In genomic region chr2:166892158-166892680, GRCm38 (mm10) we compare ENCODE assay signal across 20 mouse cellular contexts. TPM values are rescaled to one million over a fixed set of nuclear protein-coding genes. Genes with fewer than 3 reads are reported as not detected.
DNase-seq lines count a peak whose midpoint lies in the region; ATAC-seq lines count a peak whose summit lies in the region.
"Had no signal": no experiment of that assay in that cellular context is flagged by ENCODE, and none has a peak within 500 bp of the region (broad histone marks: within the 10 kb centered on the region; RNA-seq: fewer than 3 reads in every experiment).

No protein-coding gene starts in this region.

- no peak overlapping the region for H3K4me3 ChIP-seq in kidney, embryonic 16.5 days (ENCODE audit: low read length)
- no peak overlapping the region for H3K4me3 ChIP-seq in intestine, embryonic 15.5 days (replicated peaks)
- H3K4me3 ChIP-seq: embryonic facial prominence, embryonic 12.5 days; forebrain, embryonic 15.5 days; heart, embryonic 13.5 days had no signal

- H3K36me3 ChIP-seq in kidney, embryonic 16.5 days (ENCODE audit: insufficient read depth, low read length): peaks cover 31% of the 10 kb centered on the region
- peaks cover 24% of the 10 kb centered on the region for H3K36me3 ChIP-seq in intestine, embryonic 15.5 days

- no peak overlapping the region for H3K9ac ChIP-seq in kidney, embryonic 16.5 days (replicated peaks; ENCODE audit: low read length)
- no peak overlapping the region for H3K9ac ChIP-seq in intestine, embryonic 15.5 days
- H3K9ac ChIP-seq: embryonic facial prominence, embryonic 12.5 days; forebrain, embryonic 15.5 days; heart, embryonic 13.5 days had no signal

- H3K9me3 ChIP-seq in kidney, embryonic 16.5 days (ENCODE audit: low read length): no peaks in the 10 kb centered on the region
- no peaks in the 10 kb centered on the region for H3K9me3 ChIP-seq in intestine, embryonic 15.5 days
- H3K9me3 ChIP-seq: embryonic facial prominence, embryonic 12.5 days; forebrain, embryonic 15.5 days; heart, embryonic 13.5 days had no signal

- H3K27me3 ChIP-seq in kidney, embryonic 16.5 days (ENCODE audit: insufficient read depth, low read length): no peaks in the 10 kb centered on the region
- H3K27me3 ChIP-seq in intestine, embryonic 15.5 days (replicated peaks): no peaks in the 10 kb centered on the region
- H3K27me3 ChIP-seq: embryonic facial prominence, embryonic 12.5 days; forebrain, embryonic 15.5 days; heart, embryonic 13.5 days; Patski had no signal

- no peaks in the 10 kb centered on the region for H3K4me1 ChIP-seq in kidney, embryonic 16.5 days (ENCODE audit: insufficient read depth, low read length)
- 0 out of 2 replicates have a peak, but pooled peaks cover 2% of the 10 kb centered on the region for H3K4me1 ChIP-seq in intestine, embryonic 15.5 days (replicated peaks)
- H3K4me1 ChIP-seq: embryonic facial prominence, embryonic 12.5 days; forebrain, embryonic 15.5 days; heart, embryonic 13.5 days had no signal

- no peak for ATAC-seq in kidney, embryonic 16.5 days (ENCODE audit: low FRiP score, low TSS enrichment)
- peak; percentile 53; the same call in 1 of the 2 replicates for ATAC-seq in intestine, embryonic 15.5 days
- no peak for ATAC-seq in cerebellum, adult (ENCODE audit: insufficient number of reproducible peaks, low FRiP score, low TSS enrichment)
- ATAC-seq: activated CD4-positive, CD25-positive, alpha-beta regulatory T cell, adult 4 months; CD4-positive, CD25-positive, alpha-beta regulatory T cell, adult 4 months; forebrain, embryonic 15.5 days; Patski had no signal

- H3K27ac ChIP-seq in kidney, embryonic 16.5 days (ENCODE audit: low read length): no peak overlapping the region
- H3K27ac ChIP-seq in intestine, embryonic 15.5 days: no peak overlapping the region
- H3K27ac ChIP-seq: embryonic facial prominence, embryonic 12.5 days; forebrain, embryonic 15.5 days; heart, embryonic 13.5 days had no signal

- peak; percentile 42 for DNase-seq in adrenal gland, postnatal 14 days
- no peak for DNase-seq in adrenal gland, adult 8-10 months
- peak; percentile 28 for DNase-seq in kidney, adult 9 months
- DNase-seq in yolk sac, embryonic 10.5 days (ENCODE audit: low spot score): peak; percentile 64
- DNase-seq: B cell, adult 2 months; cerebellum, adult 11-12 months; cerebellum, adult 9-10 months; cerebellum, postnatal 25 days; gastrocnemius, postnatal 36 days; heart, adult 11 months; heart, postnatal 36 days had no signal

- WGBS in kidney, embryonic 16.5 days: 89% methylated on average over 8 of the region's 8 CpGs
- whole genome bisulfite sequencing in intestine, embryonic 15.5 days: 76% methylated on average over 8 of the region's 8 CpGs

- no peak overlapping the region for H3K4me2 ChIP-seq in kidney, embryonic 16.5 days (replicated peaks; ENCODE audit: low read depth, low read length)
- H3K4me2 ChIP-seq in intestine, embryonic 15.5 days (replicated peaks): no peak overlapping the region
- H3K4me2 ChIP-seq: embryonic facial prominence, embryonic 12.5 days; forebrain, embryonic 15.5 days; heart, embryonic 13.5 days had no signal

RNA-seq across cellular contexts. Expression of gene Cse1l, which starts 13.6 kb away (rescaled TPM):
- total RNA-seq in adrenal gland, postnatal 14 days (2021): 59.1 and 61.2 TPM in 2 replicates
- total RNA-seq in adrenal gland, adult 8-10 months (2022): 10 to 100 TPM; 56.8 to 74.9 (median 72.1) TPM
- polyA plus RNA-seq in kidney, embryonic 16.5 days (2015; fragmentation: Nextera tagmentation; extraction: Ambion mirVana): 135 and 140 TPM in 2 replicates
- polyA plus RNA-seq in intestine, embryonic 15.5 days (2015; fragmentation: Nextera tagmentation; extraction: Ambion mirVana): 92.2 and 107 TPM in 2 replicates
